Mouse (Mus musculus): ENCODE measurements around the gene Cyp2f2.

Gene Cyp2f2

DNA sequence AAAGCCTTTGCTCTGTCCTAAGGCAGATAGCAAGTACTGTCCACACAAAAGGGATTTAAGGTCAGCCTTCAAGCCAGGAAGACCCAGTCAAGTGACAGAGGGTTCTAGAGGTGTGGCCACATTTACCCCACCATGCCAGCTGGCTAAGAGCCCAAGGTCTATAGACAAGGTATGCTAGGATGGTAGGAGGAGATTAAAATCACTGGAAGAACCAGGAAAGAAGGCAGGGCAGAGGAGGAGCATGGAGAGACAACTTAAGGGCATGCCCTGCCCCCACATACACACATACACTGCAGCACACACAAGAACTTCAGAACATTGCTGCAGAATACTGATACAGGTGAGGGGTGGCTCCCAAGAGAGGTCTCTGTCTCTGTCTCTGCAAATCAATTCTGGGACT is at the start of gene Cyp2f2:
Cyp2f2 (plus strand) TSS at position 234 of the 400 bp plus-strand sequence.
- DNase-seq (ENCODE audit: low spot score) = no peak

- no peak for DNase-seq (ENCODE audit: low spot score)
These were observed 41.1 kb upstream of the Cyp2f2 start for GRCm38 (mm10) chr7:27078641-27079040.

DNA sequence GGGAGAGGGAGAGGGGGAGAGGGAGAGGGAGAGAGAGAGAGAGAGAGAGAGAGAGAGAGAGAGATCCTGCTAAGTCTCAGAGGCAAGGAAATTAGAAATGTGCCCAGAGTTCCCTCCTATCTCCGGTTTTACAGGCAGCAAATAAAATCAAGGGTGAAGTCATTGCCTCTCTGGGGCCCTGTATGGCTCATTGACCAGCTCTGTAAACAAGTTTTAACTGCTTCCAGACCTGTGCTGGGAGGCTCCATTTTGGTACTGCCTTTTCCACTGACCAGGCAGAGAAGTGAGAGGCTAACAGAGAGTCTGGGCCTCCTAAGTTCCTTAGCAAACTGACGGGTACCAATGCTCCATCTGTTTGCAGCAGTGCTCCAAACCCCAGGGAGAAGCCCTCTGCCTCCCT is 38.1 kb upstream of the Cyp2f2 start:
- DNase-seq (ENCODE audit: low spot score) = no peak

DNA sequence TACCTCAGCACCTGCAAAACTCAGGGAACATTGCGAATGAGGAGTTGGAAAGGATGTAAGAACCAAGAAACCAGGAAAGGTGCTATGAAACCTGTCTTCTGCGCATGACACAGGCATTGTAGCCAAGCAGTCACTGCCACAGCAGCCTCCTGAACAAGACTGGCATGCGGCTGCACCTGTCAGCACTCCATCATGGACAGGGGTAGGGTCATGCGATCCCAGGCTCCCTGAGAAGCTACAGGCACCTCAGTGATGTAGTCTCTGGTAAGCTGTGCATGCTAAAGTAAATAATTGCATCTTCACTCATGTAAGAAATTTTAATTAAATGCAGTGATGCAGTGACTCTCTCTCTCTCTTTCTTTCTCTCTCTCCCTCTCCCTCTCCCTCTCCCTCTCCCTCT is 28.7 kb upstream of the Cyp2f2 start:
- no peak for DNase-seq (ENCODE audit: low spot score)

GRCm38 (mm10) chr7:27092038-27092703 is 27.5 kb upstream of the Cyp2f2 start:
- no peak for DNase-seq (ENCODE audit: low spot score)

DNA sequence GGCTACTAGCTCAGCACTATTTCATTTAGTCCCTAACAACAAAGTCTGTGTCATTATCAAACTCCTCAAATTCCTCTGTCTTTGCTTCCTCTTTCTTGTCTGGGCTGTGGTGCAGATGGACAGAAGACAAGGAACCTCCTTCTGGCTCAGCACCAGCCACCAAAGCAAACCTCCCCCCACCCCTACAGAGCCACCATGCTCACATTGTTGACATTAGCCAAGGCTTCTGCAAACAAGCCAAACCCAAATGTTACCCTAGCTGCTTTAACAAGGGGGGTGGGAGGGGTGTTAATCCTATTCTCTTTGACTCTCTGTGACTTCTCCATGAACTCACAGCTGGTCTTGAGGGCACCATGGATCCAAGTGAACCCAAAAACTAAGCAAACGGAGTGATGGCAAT is 26.8 kb upstream of the Cyp2f2 start:
- DNase-seq (ENCODE audit: low spot score) = no peak

DNA sequence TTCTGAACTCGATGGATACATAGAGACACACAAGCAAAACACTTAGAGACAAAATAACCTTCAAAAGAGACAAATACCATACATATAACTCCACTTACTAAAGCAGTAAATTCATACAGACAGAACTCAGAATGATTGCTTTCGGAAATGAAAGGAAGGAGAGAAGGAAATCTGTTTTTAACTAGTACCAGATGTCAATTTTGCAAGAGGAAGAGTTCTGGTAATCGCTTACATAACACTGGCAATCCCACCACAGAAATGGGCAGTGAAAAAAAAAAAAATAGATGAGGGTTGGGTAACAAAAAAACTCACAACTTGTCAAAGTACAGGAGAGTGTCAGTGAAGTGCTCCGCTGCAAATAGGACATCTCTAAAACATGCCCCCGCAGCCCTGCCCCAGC is 14.8 kb upstream of the Cyp2f2 start:
- DNase-seq (ENCODE audit: low spot score) = no peak

DNA sequence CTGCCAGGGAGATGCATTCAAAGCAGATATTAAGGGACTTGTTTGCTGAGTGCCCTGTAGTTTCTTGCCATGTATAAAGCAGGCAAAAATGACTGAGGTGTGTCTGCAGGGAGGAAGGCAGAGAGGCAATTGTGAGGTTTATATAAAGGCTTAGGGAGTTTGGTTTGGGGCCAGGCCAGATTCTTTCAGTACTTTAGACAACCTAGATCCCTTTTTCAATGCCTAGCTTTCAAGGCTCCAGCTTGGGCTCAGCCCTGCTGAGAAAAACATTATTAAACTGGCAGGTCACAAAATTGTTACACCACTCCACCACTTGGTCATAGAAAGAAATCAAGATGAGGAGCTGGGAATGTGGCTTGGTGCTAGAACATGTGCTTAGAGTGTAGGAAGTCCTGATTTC is 9.4 kb upstream of the Cyp2f2 start:
- DNase-seq (ENCODE audit: low spot score) = no peak

DNA sequence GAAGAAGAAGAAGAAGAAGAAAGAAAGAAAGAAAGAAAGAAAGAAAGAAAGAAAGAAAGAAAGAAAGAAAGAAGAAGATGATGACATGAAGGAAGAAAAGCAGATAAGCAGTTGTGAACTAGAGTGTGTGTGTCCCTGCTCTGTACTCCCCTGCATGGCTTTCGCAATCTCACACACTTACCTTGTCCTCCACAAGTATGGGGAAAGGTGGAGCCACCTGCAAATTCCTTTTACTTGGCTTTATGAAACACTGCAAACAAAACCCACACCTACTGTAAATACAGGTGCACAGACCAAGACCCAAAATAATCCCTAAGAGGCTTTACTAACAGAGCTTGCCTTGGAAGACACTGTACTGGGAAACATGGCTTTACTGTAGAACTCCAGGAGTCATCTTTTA is 8.7 kb upstream of the Cyp2f2 start:
- DNase-seq (ENCODE audit: low spot score) = no peak

DNA sequence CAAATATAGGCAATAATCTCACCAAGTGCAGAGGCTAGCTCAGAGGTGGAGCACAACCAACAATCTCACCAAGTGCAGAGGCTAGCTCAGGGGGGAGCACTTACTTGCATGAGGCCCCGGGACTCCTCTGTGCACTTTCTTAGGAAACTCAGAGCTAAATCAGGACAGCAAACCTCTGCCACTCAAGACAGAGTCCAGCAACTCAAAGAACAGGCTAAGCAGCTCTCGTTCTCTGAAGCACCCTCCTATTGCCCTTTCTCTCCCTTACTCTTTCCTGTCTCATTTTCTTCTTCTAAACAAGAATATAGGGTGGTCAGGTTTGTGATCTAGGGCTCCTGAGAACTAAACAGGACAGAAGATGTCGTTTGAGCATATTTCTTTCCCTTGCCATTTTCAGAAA is 7.7 kb upstream of the Cyp2f2 start:
- no peak for DNase-seq (ENCODE audit: low spot score)

DNA sequence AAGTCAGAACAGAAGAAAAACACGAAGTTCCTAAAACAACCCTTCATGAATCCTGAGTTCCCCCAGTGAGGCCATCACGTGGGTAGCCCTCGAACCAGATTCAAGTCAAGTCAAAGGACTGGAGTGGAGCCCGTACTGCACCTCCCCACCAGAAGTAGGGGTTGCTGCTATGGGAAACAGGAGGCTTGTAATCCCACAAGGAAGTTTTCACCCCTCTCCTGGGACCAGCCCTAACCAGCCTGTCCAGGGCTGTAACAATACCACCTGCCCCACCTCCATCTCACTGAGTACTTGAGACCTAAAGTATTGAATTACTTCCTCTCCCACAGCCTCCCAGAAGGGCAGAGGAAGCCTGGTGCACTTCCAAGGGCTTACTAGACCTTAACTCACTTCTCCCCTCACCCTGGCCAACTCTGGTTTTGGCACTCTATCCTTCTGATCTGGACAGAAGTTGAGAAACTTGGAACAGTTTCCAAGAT is 1.6 kb upstream of the Cyp2f2 start:
- DNase-seq (ENCODE audit: low spot score) = no peak

DNA sequence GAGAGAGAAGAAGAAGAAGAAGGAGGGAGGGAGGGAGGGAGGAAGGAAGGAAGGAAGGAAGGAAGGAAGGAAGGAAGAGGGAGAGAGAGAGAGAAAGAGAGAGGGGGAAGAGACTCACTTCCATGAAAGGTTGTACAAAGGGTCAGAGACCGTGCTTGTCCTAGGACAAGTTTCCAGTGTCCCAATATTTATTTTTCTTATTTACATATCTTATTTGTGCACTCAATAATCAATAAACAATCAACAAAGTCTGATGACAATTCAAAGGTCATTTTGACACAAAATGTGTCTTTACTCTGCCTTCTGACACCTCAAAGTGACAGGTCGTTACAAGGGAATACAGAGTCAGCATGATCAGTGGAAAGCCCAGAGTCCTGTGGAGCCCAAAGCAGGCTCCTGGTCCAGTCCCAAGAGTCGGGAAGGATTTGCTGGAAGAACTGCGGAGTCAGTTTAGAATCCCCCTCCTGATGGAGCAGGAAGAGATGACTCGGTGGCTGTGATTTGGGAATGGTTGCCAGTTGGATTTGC is 4.7 kb downstream of the Cyp2f2 start:
- no peak for DNase-seq (ENCODE audit: low spot score)

DNA sequence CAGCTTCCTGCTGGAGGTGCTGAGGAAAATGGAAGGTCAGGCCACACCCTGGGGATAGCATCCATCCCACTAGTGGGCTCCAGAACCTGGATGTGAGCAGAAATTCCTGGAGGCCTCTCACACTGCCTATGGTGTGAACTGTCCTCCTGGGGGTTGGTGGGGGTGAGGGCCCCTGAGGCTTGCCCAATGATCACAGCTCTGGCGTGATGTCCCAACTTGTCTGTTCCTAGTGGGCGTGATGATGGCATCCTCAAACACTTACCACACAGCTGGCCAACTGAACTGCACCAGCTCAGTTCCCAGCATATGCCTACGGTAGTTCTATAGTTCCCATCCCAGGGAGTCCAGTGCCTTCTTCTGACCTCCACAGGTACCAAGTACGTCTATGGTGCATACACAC is 5.3 kb downstream of the Cyp2f2 start:
- no peak for DNase-seq (ENCODE audit: low spot score)

GRCm38 (mm10) chr7:27128162-27128561 is 8.5 kb downstream of the Cyp2f2 start:
- no peak for DNase-seq (ENCODE audit: low spot score)

DNA sequence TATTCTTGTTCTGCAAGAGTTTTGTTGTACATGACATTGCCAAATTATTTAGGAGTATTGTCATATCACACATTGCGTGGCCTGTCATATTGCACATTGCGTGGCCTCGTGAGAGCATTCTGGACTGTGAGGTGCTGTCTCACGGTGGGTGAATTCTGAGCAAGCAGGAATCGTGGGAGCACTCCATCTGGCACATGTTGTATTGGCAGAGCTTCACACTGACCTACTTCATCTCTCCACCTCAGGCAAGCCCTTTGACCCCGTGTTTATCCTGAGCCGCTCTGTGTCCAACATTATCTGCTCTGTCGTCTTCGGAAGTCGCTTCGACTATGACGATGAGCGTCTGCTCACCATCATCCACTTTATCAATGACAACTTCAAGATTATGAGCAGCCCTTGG is 9.2 kb downstream of the Cyp2f2 start:
- no peak for DNase-seq (ENCODE audit: low spot score)

- DNase-seq (ENCODE audit: low spot score) = no peak
These were observed 10.1 kb downstream of the Cyp2f2 start for GRCm38 (mm10) chr7:27129811-27130210.

- DNase-seq (ENCODE audit: low spot score) = no peak
These were observed 11.0 kb downstream of the Cyp2f2 start for GRCm38 (mm10) chr7:27130521-27131370.

- DNase-seq (ENCODE audit: low spot score) = no peak
These were observed 11.7 kb downstream of the Cyp2f2 start for GRCm38 (mm10) chr7:27131387-27131786.

GRCm38 (mm10) chr7:27132588-27132987 is 12.9 kb downstream of the Cyp2f2 start:
- DNase-seq (ENCODE audit: low spot score) = no peak

- no peak for DNase-seq (ENCODE audit: low spot score)
These were observed 13.4 kb downstream of the Cyp2f2 start for GRCm38 (mm10) chr7:27133156-27133555.

- DNase-seq (ENCODE audit: low spot score) = no peak
These were observed 14.0 kb downstream of the Cyp2f2 start for GRCm38 (mm10) chr7:27133757-27134156.

GRCm38 (mm10) chr7:27136410-27136996 is 16.8 kb downstream of the Cyp2f2 start:
- no peak for DNase-seq (ENCODE audit: low spot score)

Data from urinary bladder, postnatal 10 days (tissue).